Mouse (Mus musculus) heart, embryonic 13.5 days (tissue): ENCODE data around the gene Usp22. TPM values are rescaled to one million over a fixed set of nuclear protein-coding genes. Genes with fewer than 3 reads are reported as not detected.
"Not testable (repeated sequence)": the region's sequence is repeated elsewhere in the genome, so short reads cannot be mapped to it uniquely, and the experiment has no call there.

Source experiments
- ATAC-seq: fragments of 200-750 bp; cut with Nextera tagmentation; 2 replicates; pipeline ENCODE4 v1.8.0; 2017; ENCODE audit warnings: moderate TSS enrichment; ENCODE audit not compliant: insufficient number of reproducible peaks, low FRiP score, low TSS enrichment; ENCODE audit errors: extremely low read depth
- H3K27ac ChIP-seq: fragments of 300-500 bp; sonication (generic); replicated peaks from 2 replicates; pipeline ENCODE4 v1.5.1; 2015; ENCODE audit warnings: moderate library complexity, mild to moderate bottlenecking, inconsistent platforms
- H3K27me3 ChIP-seq: fragments of 300-500 bp; sonication (generic); replicated peaks from 2 replicates; pipeline ENCODE4 v1.6.1; 2015; ENCODE audit warnings: mild to moderate bottlenecking, inconsistent platforms
- H3K36me3 ChIP-seq: fragments of 300-500 bp; sonication (generic); 2 replicates; pipeline ENCODE4 v1.6.1; 2015; ENCODE audit warnings: mild to moderate bottlenecking, inconsistent platforms
- H3K4me1 ChIP-seq: fragments of 300-500 bp; sonication (generic); 2 replicates; pipeline ENCODE4 v1.6.1; 2015; ENCODE audit warnings: inconsistent platforms
- H3K4me2 ChIP-seq: fragments of 300-500 bp; sonication (generic); 2 replicates; pipeline ENCODE4 v1.6.1; 2015; ENCODE audit warnings: inconsistent platforms, mild to moderate bottlenecking, moderate library complexity
- H3K4me3 ChIP-seq: fragments of 300-500 bp; sonication (generic); 2 replicates; pipeline ENCODE4 v1.5.1; 2015; ENCODE audit warnings: moderate library complexity, mild to moderate bottlenecking, inconsistent platforms
- H3K9ac ChIP-seq: fragments of 300-500 bp; sonication (generic); 2 replicates; pipeline ENCODE4 v1.6.1; 2015; ENCODE audit warnings: inconsistent platforms, mild to moderate bottlenecking, moderate library complexity
- H3K9me3 ChIP-seq: fragments of 300-500 bp; sonication (generic); 2 replicates; pipeline ENCODE4 v1.6.1; 2016; ENCODE audit warnings: inconsistent platforms
- WGBS: fragments of 180-500 bp; shearing (Covaris S2); methylation state at CpG from one replicate; pipeline ENCODE4 v1.1.7; 2015; ENCODE audit warnings: mixed read lengths; 5-methylcytosine and 5-hydroxymethylcytosine counted together
- polyA plus RNA-seq: library from polyadenylated mRNA; unstranded; fragments of >200 nt; fragmentation: Nextera tagmentation; extraction: Ambion mirVana; gene quantifications from 2 replicates; pipeline ENCODE4 v1.2.1, GENCODE M21; 2015

The Usp22 gene
- polyA plus RNA-seq, 1 experiment from 2014 or later, result 76.1 TPM

DNA sequence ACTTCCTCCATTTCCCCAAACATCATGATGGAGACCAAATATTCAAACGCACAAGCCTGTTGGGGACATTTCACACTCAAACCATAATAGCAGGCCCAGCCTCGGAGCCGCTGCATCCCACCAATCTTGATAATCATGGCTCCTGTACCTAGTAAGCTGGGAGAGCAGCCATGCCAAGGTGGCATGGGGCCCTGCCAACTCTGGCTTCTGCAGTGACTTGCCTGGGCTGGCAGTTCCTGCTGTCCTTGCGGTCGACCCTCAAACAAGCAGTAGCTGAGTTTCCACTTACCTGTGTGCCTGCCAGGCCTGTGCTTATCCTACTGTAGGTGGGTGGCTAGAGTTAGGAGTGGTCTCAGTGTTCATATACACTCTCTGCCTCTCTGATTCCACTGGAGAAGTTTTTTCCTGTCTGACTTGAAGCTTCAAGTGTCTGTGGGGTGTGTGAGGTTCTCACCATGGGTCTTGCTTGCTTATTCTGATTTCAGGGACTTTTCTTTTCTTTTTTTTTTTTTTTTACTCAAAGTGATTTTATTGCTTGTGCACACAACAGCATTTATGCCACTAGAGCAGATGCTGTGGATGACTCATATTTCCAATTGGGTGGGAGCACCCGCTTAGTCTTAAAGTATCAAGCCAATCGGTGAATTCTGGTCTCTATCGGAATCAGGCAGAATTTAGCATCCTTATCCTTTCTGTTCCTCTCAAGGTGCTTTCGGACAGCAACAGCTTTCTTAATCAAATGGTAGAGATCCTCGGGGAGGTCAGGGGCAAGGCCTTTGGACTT is 30.5 kb upstream of the Usp22 start:
- H3K36me3 ChIP-seq, result no peaks in the 10 kb centered on the region
- no peaks in the 10 kb centered on the region for H3K9me3 ChIP-seq
- H3K4me2 ChIP-seq, result no peak overlapping the region
- H3K27me3 ChIP-seq, result peaks cover 13% of the 10 kb centered on the region
- H3K9ac ChIP-seq, result no peak overlapping the region
- H3K4me1 ChIP-seq, result peaks cover 22% of the 10 kb centered on the region
- no peak overlapping the region for H3K27ac ChIP-seq
- 84% methylated on average over 10 of the region's 10 CpGs for WGBS
- ATAC-seq, result no peak
- H3K4me3 ChIP-seq, result no peak overlapping the region

DNA sequence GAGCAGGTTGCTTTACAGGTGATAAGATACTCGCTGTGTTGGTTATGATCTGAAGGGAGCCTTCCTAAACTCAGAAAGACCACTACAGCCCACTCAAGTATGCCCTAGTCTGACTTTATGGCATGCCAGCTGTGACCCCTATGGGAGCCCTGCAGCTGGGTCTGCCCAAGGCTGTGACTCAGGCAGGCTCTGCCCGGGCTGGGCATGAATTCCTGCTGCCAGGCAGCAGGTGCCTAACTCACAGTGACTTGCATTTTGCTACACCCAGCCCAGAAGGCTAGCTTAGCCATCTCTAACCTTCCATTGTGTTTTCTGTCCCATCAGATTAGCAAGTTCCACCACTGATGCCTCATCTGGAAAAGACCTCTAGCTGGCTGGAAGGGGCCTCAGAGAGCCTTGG is 28.0 kb upstream of the Usp22 start:
- WGBS, result 72% methylated on average over 2 of the region's 2 CpGs
- no peak for ATAC-seq
- Histone ChIP-seq H3K27ac (no peak overlapping the region), H3K9me3 (no peaks in the 10 kb centered on the region), H3K27me3 (no peaks in the 10 kb centered on the region), H3K4me2 (no peak overlapping the region), H3K9ac (no peak overlapping the region), H3K4me3 (no peak overlapping the region), H3K36me3 (no peaks in the 10 kb centered on the region), H3K4me1 (peaks cover 18% of the 10 kb centered on the region)

DNA sequence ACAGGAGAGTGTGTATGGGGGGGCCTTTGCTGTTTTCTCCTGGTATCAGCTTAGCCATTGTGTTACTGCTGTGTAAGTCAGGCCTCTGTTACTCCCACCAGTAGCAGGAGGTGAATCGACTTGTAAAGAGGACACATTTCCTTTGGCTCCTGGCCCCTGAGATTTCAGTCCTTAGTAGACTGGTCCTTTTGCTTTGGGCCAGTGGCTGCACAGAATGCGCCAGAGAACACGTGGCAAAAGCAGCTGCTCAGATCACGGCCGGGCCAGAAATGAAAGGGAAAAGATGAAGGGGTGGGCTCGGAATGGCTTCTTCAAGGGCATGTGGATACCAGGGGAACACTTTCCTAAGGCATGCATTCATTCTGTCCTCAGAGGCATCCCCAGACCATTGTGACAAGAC is 27.3 kb upstream of the Usp22 start:
- H3K36me3 ChIP-seq, result no peaks in the 10 kb centered on the region
- no peaks in the 10 kb centered on the region for H3K9me3 ChIP-seq
- H3K4me1 ChIP-seq, result peaks cover 12% of the 10 kb centered on the region
- no peak overlapping the region for H3K4me2 ChIP-seq
- no peak overlapping the region for H3K27ac ChIP-seq
- ATAC-seq, result no peak
- no peak overlapping the region for H3K9ac ChIP-seq
- 75% methylated on average over 6 of the region's 6 CpGs for WGBS
- no peak overlapping the region for H3K4me3 ChIP-seq
- no peaks in the 10 kb centered on the region for H3K27me3 ChIP-seq

DNA sequence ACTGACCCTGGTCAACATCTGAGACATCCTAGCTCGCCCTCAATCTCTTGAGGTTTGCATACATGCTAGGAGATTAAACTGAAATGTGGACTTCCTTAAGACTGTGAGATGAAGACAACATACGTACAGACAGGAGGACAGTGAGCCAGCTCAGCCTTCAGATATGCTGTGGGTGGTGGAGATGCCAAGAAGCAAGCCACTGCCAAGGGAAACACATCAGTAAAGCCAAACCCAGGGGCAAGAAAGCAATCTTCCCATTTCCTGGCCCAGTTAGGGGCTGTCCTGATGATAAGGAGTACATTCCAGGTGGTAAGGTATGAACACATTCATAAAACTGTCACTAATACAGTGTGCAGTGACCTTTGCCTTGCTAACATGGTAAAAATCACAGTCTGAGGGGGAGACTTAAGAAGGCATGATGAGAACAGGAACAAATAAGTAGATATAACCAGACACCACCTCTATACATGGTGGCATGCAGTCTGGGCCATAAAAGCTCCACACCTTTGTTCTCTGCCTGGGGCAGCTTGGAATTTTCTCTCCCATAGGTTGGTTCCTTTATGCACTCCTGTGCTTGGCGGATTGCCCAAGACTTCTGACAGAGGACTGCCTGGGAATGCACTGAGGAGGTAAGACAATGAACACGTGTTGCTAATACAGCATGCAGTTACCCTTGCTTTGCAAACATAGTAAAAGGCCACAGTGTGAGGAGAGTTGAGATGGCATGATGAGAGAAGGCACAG is 24.9 kb upstream of the Usp22 start:
- no peak overlapping the region for H3K9ac ChIP-seq
- H3K9me3 ChIP-seq, result no peaks in the 10 kb centered on the region
- ATAC-seq, result no peak
- 59% methylated on average over 4 of the region's 4 CpGs for WGBS
- H3K27me3 ChIP-seq, result 0 out of 2 replicates have a peak, but pooled peaks cover under 1% of the 10 kb centered on the region
- no peaks in the 10 kb centered on the region for H3K36me3 ChIP-seq
- no peak overlapping the region for H3K4me3 ChIP-seq
- H3K4me1 ChIP-seq, result peaks cover 7% of the 10 kb centered on the region; the same call in 1 of the 2 replicates
- H3K4me2 ChIP-seq, result no peak overlapping the region
- no peak overlapping the region for H3K27ac ChIP-seq

DNA sequence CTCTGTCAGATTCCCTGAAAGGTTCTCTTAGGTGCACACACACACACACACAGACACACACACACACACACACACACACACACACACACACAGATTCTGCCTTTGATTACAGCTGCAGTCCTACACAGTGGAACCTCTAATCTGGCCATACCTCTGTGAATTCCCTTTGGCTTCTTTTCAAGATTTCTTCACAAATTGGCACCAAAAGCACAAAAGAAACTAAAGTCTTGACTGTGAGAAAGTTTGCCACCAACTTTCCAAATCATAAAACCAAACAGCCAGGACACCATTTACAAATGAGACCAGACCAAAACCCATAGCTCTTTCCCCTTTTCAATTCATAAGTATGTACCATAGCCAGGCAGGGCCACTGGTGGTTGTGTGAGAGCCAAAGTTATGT is 23.1 kb upstream of the Usp22 start:
- H3K27me3 ChIP-seq, result peaks cover 14% of the 10 kb centered on the region
- H3K4me1 ChIP-seq, result peaks cover 7% of the 10 kb centered on the region; the same call in 1 of the 2 replicates
- ATAC-seq, result no peak
- no peak overlapping the region for H3K27ac ChIP-seq
- no peaks in the 10 kb centered on the region for H3K36me3 ChIP-seq
- H3K4me3 ChIP-seq, result no peak overlapping the region
- H3K9me3 ChIP-seq, result no peaks in the 10 kb centered on the region
- no peak overlapping the region for H3K4me2 ChIP-seq
- no peak overlapping the region for H3K9ac ChIP-seq

DNA sequence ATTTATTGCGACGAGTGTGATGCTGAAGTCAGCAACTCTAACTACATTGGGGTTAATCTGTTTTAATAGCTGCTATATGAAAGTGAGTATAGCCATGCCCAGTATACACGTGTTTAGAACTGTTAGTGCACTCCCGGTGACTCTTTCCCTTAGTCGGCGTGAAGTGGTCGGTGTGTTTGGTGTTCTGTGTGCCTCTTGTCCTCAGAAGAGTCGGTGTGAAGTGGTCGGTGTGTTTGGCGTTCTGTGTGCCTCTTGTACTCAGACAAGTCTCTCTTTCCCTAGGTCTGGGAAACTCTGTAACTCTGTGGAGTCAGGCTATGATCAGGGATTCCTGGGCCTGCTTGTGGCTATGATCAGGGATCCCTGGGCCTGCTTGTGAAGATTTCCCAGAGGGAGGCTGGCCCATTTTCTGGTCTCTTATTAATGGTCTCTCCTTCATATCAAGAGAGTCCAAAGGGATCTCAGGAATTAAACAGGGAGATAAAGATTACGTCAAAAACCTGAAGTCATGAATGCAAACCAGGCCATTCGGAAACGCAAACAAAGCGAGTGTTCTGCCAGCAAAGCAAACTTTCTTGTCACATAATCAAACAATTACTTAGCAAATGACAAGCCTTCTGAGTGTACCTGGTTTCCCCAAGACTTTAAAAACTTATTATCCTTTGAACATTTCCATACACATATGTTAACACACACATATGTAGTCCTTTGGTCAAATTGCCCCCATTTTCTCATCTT is 21.9 kb upstream of the Usp22 start:
- Histone ChIP-seq H3K4me2 (no peak overlapping the region), H3K9ac (no peak overlapping the region), H3K4me3 (no peak overlapping the region), H3K27ac (no peak overlapping the region), H3K27me3 (peaks cover 14% of the 10 kb centered on the region), H3K36me3 (no peaks in the 10 kb centered on the region), H3K9me3 (no peaks in the 10 kb centered on the region), H3K4me1 (peaks cover 7% of the 10 kb centered on the region; the same call in 1 of the 2 replicates)
- WGBS, result 73% methylated on average over 14 of the region's 14 CpGs
- no peak for ATAC-seq

DNA sequence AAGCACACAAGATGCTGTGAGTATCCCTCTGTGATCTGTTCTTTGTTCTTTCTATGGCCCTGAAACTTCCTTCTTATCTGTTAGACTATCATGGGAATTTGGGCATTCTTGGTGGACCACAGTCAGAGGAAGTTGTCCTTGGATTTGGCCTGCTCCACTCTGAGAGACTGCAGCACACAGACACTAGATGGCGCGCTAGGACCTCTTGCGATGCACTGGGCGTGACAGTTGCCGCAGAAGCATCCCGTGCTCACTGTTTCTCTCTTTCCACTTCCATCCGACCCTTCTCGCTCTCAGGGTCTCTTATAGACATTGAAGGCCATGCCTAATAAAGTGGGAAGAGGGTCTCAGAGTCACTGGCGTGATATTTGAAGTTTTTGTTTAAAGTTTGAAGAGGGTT is 18.5 kb upstream of the Usp22 start:
- Histone ChIP-seq H3K9ac (no peak overlapping the region), H3K4me3 (no peak overlapping the region), H3K27me3 (peaks cover 14% of the 10 kb centered on the region), H3K36me3 (no peaks in the 10 kb centered on the region), H3K27ac (no peak overlapping the region), H3K4me1 (no peaks in the 10 kb centered on the region), H3K4me2 (no peak overlapping the region), H3K9me3 (no peaks in the 10 kb centered on the region)
- ATAC-seq, result no peak
- 6% methylated on average over 9 of the region's 9 CpGs for WGBS

DNA sequence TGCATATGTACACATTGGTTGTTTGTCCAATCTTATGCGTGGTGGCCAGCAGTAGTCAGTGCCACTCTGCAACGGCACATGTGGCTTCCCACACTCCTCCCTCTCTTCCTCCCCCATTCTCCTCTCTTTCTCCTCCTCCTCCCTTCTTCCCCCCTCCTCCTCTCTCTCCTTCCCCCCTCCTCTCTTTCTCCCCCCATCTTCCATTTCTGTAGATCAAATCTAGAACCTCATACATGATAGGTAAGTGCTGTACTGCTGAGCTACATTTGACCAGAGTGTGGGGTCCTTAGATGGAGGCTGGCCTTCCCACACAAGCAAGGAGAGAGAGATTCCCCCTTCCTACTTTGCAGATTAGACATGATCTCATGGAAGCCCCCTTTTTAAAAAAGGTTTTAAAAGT is 17.9 kb upstream of the Usp22 start:
- no peaks in the 10 kb centered on the region for H3K36me3 ChIP-seq
- H3K27ac ChIP-seq, result no peak overlapping the region
- H3K4me2 ChIP-seq, result no peak overlapping the region
- H3K27me3 ChIP-seq, result peaks cover 14% of the 10 kb centered on the region
- no peaks in the 10 kb centered on the region for H3K4me1 ChIP-seq
- H3K9me3 ChIP-seq, result no peaks in the 10 kb centered on the region
- H3K9ac ChIP-seq, result no peak overlapping the region
- ATAC-seq, result no peak
- no peak overlapping the region for H3K4me3 ChIP-seq
- WGBS, result 95% methylated on average over 2 of the region's 2 CpGs

DNA sequence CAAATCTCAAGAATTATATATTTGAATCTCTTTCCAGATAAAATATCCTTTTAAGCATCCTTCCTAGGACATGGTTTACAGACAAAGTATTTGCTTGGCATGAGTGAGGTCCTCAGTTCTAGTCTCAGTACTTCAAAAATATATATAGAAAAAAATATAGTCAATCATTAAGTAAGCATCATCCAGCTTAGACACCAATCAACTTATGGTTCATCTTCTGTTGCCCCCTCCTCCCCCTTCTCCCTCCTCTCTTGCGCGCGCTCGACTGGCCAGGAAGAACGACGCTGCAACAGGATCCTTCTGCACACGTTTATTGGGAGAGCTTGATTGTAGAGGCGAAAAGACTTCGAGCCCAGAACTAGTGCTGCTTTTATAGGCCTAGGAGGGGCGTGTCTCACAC is 17.3 kb upstream of the Usp22 start:
- peaks cover 14% of the 10 kb centered on the region for H3K27me3 ChIP-seq
- H3K27ac ChIP-seq, H3K4me1 ChIP-seq, H3K9ac ChIP-seq, ATAC-seq, H3K9me3 ChIP-seq, H3K4me3 ChIP-seq, H3K4me2 ChIP-seq, H3K36me3 ChIP-seq: not testable (repeated sequence)
- 90% methylated on average over 7 of the region's 10 CpGs for whole genome bisulfite sequencing

DNA sequence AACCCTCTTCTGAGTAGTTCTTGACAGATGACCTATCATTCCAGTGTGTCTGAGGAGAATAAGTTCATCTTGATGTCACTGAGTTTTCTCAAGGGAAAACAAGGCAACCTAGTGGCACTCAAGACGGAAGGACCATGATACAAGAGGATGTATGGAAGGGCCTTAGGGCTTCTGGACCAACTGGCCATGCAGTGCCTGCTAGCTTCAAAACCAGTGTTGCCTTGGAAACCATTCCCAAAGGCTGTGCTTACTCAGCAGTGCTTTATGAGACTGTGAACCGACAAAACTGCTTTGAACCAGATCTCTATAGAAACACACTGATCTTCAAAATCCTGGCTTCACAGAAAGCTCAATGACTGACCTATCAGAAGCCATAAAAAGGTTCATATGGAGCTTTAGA is 15.9 kb upstream of the Usp22 start:
- ATAC-seq, result no peak
- peaks cover 14% of the 10 kb centered on the region for H3K27me3 ChIP-seq
- no peaks in the 10 kb centered on the region for H3K36me3 ChIP-seq
- H3K9ac ChIP-seq, result no peak overlapping the region
- no peaks in the 10 kb centered on the region for H3K4me1 ChIP-seq
- no peak overlapping the region for H3K4me3 ChIP-seq
- WGBS, result 77% methylated on average over 2 of the region's 2 CpGs
- no peak overlapping the region for H3K4me2 ChIP-seq
- 0 out of 2 replicates have a peak, but pooled peaks cover 2% of the 10 kb centered on the region for H3K9me3 ChIP-seq
- no peak overlapping the region for H3K27ac ChIP-seq

DNA sequence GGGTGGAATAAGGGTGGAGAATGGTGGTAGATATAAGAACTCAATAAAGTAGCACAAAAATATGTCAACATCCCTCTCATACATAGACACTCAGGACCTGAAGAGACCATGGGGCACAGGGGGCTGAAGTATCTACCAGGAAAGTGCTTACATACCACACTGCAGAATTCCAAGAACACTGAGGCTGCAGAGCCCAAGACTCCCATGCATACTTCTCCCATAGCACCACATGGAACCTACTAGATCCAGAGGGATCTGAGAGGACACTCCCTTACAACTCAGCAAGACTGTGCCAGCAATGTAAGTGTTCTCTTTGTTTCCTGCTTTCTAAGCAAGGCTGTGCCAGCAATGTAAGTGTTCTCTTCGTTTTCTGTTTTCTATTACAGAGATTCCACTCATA is 9.0 kb upstream of the Usp22 start:
- Histone ChIP-seq H3K4me3 (no peak overlapping the region), H3K27ac (no peak overlapping the region), H3K9ac (no peak overlapping the region), H3K36me3 (no peaks in the 10 kb centered on the region), H3K9me3 (peaks cover 3% of the 10 kb centered on the region; the same call in 1 of the 2 replicates), H3K4me2 (no peak overlapping the region), H3K4me1 (no peaks in the 10 kb centered on the region), H3K27me3 (no peaks in the 10 kb centered on the region)
- ATAC-seq, result no peak
- 67% methylated on average over 1 of the region's 1 CpGs for WGBS
